Mouse (Mus musculus) c-Kit-negative CD71-positive TER-119-positive erythroid progenitor cells, embryonic 14.5 days (primary cell): ENCODE data around the gene Gm10406.
"Not testable (repeated sequence)": the region's sequence is repeated elsewhere in the genome, so short reads cannot be mapped to it uniquely, and the experiment has no call there.

ENCODE experiments used
- DNase-seq: peaks from one replicate; pipeline ENCODE4 v3.0.0-alpha.2; 2013; ENCODE audit warnings: low read depth, low spot score

The Gm10406 gene

GRCm38 (mm10) chr14:7026781-7027749, at the start of gene Gm10406:
TSS of gene Gm10406 (minus strand) at chr14:7027449.
- not testable (repeated sequence) for DNase-seq

- not testable (repeated sequence) for DNase-seq
Measured at GRCm38 (mm10) chr14:7044870-7045269, 17.6 kb upstream of the Gm10406 start, which contains the start of gene Gm3685. TSS of gene Gm3685 (minus strand) at chr14:7044970.

GRCm38 (mm10) chr14:7026274-7026673, 975 bp downstream of the Gm10406 start:
- DNase-seq: not testable (repeated sequence)

GRCm38 (mm10) chr14:6973718-6974117, 53.5 kb downstream of the Gm10406 start, which contains the start of gene Gm6356:
TSS of gene Gm6356 (minus strand) at chr14:6973818.
- DNase-seq: not testable (repeated sequence)
